Mouse (Mus musculus) thymus, postnatal 14 days (tissue): Measurements from ENCODE around the gene Krtap10-4.
"Not testable (repeated sequence)": the region's sequence is repeated elsewhere in the genome, so short reads cannot be mapped to it uniquely, and the experiment has no call there.

Experiments used
- DNase-seq: peaks from one replicate; pipeline ENCODE4 v3.0.0; 2021

Gene Krtap10-4

DNA sequence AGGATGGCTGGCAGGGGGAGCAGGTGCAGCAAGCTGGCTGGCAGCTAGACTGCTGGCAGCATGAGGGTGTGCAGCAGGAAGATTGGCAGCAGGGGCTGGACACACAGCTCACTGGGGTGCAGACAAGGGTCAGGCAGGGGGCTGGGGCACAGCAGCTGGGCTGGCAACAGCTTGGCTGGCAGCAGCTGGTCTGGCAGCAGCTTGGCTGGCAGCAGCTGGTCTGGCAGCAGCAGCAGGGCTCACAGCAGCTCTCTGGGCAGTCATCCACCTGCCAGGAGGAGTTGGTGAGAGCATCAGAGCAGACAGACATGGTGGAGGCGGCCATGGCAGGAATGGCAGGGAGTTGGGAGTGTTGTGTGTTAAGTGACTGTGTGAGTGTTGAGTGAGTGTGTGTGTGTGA lies 39.0 kb downstream of the Krtap10-4 start, which contains the start of gene Gm7137:
Gm7137 (minus strand) TSS at position 325 of the 400 bp plus-strand sequence.
- DNase-seq: not testable (repeated sequence)

DNA sequence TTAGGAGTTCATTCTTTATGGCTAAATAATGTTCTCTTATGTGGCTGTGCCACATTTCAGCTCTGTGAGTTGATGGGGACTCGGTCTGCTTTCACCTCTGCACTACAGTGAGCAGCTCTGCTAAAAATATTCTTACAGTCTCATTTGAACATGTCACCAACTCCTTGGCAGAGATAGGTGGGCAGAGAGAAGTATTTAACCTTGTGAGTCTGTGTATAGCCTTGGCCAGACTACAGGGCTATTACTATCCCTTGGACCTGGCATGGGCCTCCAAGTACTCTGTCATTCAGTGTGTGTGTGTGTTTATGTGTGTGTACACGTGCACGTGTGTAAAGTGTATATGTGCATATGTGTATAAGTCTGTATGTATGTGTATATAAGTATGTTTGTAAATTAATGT lies 43.5 kb downstream of the Krtap10-4 start:
- not testable (repeated sequence) for DNase-seq

DNA sequence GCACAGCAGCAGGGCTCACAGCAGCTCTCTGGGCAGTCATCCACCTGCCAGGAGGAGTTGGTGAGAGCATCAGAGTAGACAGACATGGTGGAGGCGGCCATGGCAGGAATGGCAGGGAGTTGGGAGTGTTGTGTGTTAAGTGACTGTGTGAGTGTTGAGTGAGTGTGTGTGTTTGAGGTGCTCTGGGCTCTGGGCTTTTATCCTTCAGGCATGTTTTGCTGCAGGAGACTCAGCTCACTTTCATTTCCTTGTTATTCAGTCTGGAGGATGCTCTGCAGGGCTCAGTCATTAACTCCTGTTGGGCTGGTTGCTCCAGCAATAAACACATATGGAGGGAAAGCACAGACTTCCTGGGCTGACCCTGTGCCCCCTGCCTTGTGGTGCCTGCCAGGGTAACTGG lies 44.5 kb downstream of the Krtap10-4 start, which contains the start of gene Gm3250:
Gm3250 (minus strand) TSS at position 101 of the 400 bp plus-strand sequence.
- DNase-seq: not testable (repeated sequence)

DNA sequence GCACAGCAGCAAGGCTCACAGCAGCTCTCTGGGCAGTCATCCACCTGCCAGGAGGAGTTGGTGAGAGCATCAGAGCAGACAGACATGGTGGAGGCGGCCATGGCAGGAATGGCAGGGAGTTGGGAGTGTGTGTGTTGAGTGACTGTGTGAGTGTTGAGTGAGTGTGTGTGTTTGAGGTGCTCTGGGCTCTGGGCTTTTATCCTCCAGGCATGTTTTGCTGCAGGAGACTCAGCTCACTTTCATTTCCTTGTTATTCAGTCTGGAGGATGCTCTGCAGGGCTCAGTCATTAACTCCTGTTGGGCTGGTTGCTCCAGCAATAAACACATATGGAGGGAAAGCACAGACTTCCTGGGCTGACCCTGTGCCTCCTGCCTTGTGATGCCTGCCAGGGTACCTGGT lies 50.1 kb downstream of the Krtap10-4 start, which contains the start of gene Gm7138:
Gm7138 (minus strand) TSS at position 101 of the 400 bp plus-strand sequence.
- not testable (repeated sequence) for DNase-seq
